Mouse (Mus musculus): ENCODE measurements around the gene Glce. TPM values are rescaled to one million over a fixed set of nuclear protein-coding genes. Genes with fewer than 3 reads are reported as not detected.

The Glce gene
- polyA plus RNA-seq, 1 experiment from 2014 or later: 16.0 TPM

DNA sequence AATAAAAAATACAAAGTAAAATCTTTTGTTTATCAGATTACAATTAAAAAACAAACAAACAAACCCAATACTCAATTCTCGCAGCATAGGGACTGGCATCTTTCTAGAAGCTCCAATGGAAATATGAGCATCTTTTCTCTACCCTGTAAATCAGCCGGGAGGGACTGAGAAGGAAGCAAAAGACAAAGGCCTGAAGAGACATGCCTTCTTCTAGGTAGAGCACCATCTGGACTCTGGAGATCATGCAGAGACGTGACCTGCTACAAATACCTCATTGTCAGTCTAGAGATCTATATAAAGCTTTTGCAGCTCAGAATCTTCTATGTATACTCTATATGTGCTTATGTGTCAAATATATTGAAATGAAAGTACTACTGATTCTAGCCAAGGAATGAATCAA lies 6.6 kb downstream of the Glce start:
- ATAC-seq: no peak
- Histone ChIP-seq H3K9ac (ENCODE audit: low read length) (no peak overlapping the region), H3K4me2 (ENCODE audit: low read length) (no peak overlapping the region), H3K36me3 (ENCODE audit: control insufficient read depth, insufficient read depth, low read length) (no peaks in the 10 kb centered on the region), H3K4me1 (ENCODE audit: control insufficient read depth, insufficient read depth, low read length) (peaks cover 4% of the 10 kb centered on the region), H3K4me3 (ENCODE audit: low read depth, low read length) (no peak overlapping the region), H3K27ac (ENCODE audit: low read depth, low read length) (no peak overlapping the region), H3K9me3 (replicated peaks; ENCODE audit: control insufficient read depth, low read length) (no peaks in the 10 kb centered on the region), H3K27me3 (replicated peaks; ENCODE audit: control insufficient read depth, insufficient read depth, low read length) (no peaks in the 10 kb centered on the region)
- 90% methylated on average over 3 of the region's 3 CpGs for WGBS
- DNase-seq (ENCODE audit: low spot score): no peak

DNA sequence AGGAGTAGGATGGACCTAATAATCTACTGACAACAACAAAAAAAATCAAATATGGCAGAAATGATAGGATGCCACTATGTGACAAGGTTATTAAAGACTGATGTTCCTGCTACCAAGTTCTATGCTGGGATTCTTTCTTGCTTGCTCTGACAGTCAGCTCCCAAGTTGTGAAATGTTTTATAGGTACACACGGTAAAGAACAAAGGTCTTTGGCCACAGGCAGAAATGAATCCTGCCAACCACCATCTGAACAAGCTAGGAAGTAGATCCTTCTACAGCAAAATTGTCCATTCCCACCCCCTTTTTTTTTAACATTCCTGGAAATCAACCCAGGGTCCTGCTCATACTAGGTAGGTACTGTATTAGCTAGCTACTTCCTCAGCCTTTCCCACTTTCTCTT lies 25.9 kb downstream of the Glce start:
- Histone ChIP-seq H3K36me3 (ENCODE audit: control insufficient read depth, insufficient read depth, low read length) (no peaks in the 10 kb centered on the region), H3K4me1 (ENCODE audit: control insufficient read depth, insufficient read depth, low read length) (0 out of 2 replicates have a peak, but pooled peaks cover 2% of the 10 kb centered on the region), H3K27me3 (replicated peaks; ENCODE audit: control insufficient read depth, insufficient read depth, low read length) (no peaks in the 10 kb centered on the region), H3K9me3 (replicated peaks; ENCODE audit: control insufficient read depth, low read length) (no peaks in the 10 kb centered on the region), H3K4me3 (ENCODE audit: low read depth, low read length) (no peak overlapping the region), H3K9ac (ENCODE audit: low read length) (no peak overlapping the region), H3K4me2 (ENCODE audit: low read length) (no peak overlapping the region), H3K27ac (ENCODE audit: low read depth, low read length) (no peak overlapping the region)
- DNase-seq (ENCODE audit: low spot score) (no peak), ATAC-seq (no peak)
- 79% methylated on average over 1 of the region's 1 CpGs for WGBS

DNA sequence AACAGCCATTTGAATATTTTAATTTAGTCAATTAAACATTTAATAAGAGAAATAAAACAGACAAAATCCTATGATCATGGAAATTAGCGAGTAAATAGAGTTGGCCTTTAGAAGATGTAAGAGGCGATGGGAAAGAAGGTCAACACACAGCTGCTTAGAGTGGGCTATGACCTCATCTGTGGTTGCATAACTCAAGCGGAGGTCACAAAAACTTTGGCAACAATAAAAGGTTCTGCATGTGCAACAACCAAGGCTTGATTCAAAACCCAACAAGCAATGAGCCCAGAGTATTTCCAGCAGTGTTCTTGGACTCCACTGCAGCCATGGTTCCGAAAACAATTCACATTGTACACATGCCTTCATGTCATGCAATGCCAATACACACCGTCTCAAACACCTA lies 30.9 kb downstream of the Glce start:
- Histone ChIP-seq H3K36me3 (ENCODE audit: control insufficient read depth, insufficient read depth, low read length) (no peaks in the 10 kb centered on the region), H3K9ac (ENCODE audit: low read length) (no peak overlapping the region), H3K27me3 (replicated peaks; ENCODE audit: control insufficient read depth, insufficient read depth, low read length) (no peaks in the 10 kb centered on the region), H3K27ac (ENCODE audit: low read depth, low read length) (no peak overlapping the region), H3K9me3 (replicated peaks; ENCODE audit: control insufficient read depth, low read length) (no peaks in the 10 kb centered on the region), H3K4me3 (ENCODE audit: low read depth, low read length) (no peak overlapping the region), H3K4me2 (ENCODE audit: low read length) (no peak overlapping the region), H3K4me1 (ENCODE audit: control insufficient read depth, insufficient read depth, low read length) (0 out of 2 replicates have a peak, but pooled peaks cover 4% of the 10 kb centered on the region)
- no peak for ATAC-seq
- WGBS: 68% methylated on average over 5 of the region's 5 CpGs
- no peak for DNase-seq (ENCODE audit: low spot score)

DNA sequence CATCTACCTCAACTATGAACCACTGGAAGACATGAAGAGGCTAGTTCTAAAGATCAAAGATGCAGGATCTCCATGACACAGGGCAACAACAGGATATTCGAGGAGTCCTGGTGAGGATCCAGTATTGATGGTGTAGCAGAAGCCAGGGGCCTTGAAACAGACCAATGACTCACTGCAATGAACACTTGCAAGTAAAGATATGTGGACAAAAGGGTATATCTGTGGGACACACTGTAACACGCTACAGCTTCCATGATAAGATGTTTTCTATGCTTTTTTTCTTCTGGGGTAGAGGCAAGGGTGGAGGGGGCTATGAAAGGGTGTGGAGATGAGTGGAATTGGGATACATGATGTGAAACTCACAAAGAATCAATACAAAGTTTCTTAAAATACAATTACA lies 36.9 kb downstream of the Glce start:
- 89% methylated on average over 2 of the region's 2 CpGs for WGBS
- Histone ChIP-seq H3K36me3 (ENCODE audit: control insufficient read depth, insufficient read depth, low read length) (no peaks in the 10 kb centered on the region), H3K4me1 (ENCODE audit: control insufficient read depth, insufficient read depth, low read length) (peaks cover 5% of the 10 kb centered on the region), H3K27ac (ENCODE audit: low read depth, low read length) (no peak overlapping the region), H3K4me3 (ENCODE audit: low read depth, low read length) (no peak overlapping the region), H3K9ac (ENCODE audit: low read length) (no peak overlapping the region), H3K27me3 (replicated peaks; ENCODE audit: control insufficient read depth, insufficient read depth, low read length) (no peaks in the 10 kb centered on the region), H3K4me2 (ENCODE audit: low read length) (no peak overlapping the region), H3K9me3 (replicated peaks; ENCODE audit: control insufficient read depth, low read length) (no peaks in the 10 kb centered on the region)
- no peak for ATAC-seq
- DNase-seq (ENCODE audit: low spot score): no peak

DNA sequence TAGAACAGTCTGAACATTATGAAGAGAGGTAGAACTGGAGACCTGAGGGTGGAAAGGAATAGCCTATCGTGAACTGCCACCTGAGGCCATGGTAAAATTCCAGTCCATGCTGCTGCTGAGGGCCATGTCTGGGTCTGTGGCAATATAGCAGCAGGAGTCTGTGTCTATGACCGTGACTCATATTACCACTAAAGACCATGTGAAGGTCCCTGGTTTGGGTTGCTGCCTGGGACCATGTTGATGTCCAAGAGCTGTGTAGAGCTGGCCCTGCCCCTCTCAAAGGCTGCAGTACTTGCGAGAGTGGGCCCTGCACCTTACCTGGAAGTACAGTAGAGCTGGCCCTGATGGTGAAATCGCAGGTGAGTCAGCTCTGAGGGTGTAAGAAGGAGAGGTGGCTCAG lies 37.6 kb downstream of the Glce start:
- no peak for ATAC-seq
- WGBS: 96% methylated on average over 4 of the region's 4 CpGs

DNA sequence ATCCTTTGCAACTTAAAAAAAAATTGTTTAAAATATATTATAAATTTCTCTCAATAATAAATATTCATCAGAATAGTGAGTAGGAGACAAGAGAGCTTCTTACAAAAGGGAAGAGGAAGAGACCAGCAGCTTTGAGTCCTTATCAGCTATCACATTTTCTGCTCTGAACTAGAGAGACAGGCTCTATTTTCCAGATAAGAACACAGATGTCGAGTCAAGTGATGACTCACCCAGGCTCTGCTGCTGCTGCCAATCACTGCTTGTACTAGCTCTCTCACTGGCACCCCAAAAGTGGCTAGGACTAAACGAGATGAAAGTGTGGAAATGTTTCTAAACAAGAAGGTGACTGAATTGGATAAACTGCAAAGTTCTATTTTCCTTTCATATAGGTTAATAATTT lies 39.5 kb downstream of the Glce start:
- Histone ChIP-seq H3K4me3 (ENCODE audit: low read depth, low read length) (no peak overlapping the region), H3K27ac (ENCODE audit: low read depth, low read length) (no peak overlapping the region), H3K9me3 (replicated peaks; ENCODE audit: control insufficient read depth, low read length) (no peaks in the 10 kb centered on the region), H3K4me1 (ENCODE audit: control insufficient read depth, insufficient read depth, low read length) (peaks cover 9% of the 10 kb centered on the region), H3K27me3 (replicated peaks; ENCODE audit: control insufficient read depth, insufficient read depth, low read length) (no peaks in the 10 kb centered on the region), H3K36me3 (ENCODE audit: control insufficient read depth, insufficient read depth, low read length) (no peaks in the 10 kb centered on the region), H3K9ac (ENCODE audit: low read length) (no peak overlapping the region), H3K4me2 (ENCODE audit: low read length) (no peak overlapping the region)
- ATAC-seq: no peak
- 55% methylated on average over 2 of the region's 2 CpGs for WGBS
- DNase-seq (ENCODE audit: low spot score): no peak

More for the DNA sequence above, 37.6 kb downstream of the Glce start:
- Histone ChIP-seq H3K4me2 (ENCODE audit: low read length) (no peak overlapping the region), H3K36me3 (ENCODE audit: control insufficient read depth, insufficient read depth, low read length) (no peaks in the 10 kb centered on the region), H3K9ac (ENCODE audit: low read length) (no peak overlapping the region), H3K9me3 (replicated peaks; ENCODE audit: control insufficient read depth, low read length) (no peaks in the 10 kb centered on the region), H3K4me3 (ENCODE audit: low read depth, low read length) (no peak overlapping the region), H3K27ac (ENCODE audit: low read depth, low read length) (no peak overlapping the region), H3K4me1 (ENCODE audit: control insufficient read depth, insufficient read depth, low read length) (peaks cover 9% of the 10 kb centered on the region), H3K27me3 (replicated peaks; ENCODE audit: control insufficient read depth, insufficient read depth, low read length) (no peaks in the 10 kb centered on the region)
- no peak for DNase-seq (ENCODE audit: low spot score)

DNA sequence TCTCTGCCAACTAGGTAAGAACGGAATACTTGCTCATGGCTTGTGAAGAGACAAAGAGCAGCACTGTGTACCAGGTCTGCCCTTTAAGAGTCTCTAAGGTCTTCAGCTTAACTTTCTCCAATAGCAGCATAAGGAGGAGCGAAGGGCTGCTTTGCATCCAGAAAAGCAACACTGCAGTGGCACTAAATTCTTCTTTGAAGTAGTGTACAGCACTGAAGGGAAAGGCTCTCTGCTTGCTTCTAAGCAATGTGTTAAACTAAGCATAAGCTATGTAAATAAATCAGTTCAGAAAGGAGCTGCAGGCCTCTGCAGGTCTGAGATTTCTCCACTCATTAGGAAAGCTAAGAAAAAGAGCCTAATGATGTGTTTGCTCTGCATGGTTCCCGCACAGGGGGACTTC lies 40.9 kb downstream of the Glce start:
- Histone ChIP-seq H3K27me3 (replicated peaks; ENCODE audit: control insufficient read depth, insufficient read depth, low read length) (no peaks in the 10 kb centered on the region), H3K36me3 (ENCODE audit: control insufficient read depth, insufficient read depth, low read length) (no peaks in the 10 kb centered on the region), H3K9ac (ENCODE audit: low read length) (no peak overlapping the region), H3K9me3 (replicated peaks; ENCODE audit: control insufficient read depth, low read length) (no peaks in the 10 kb centered on the region), H3K4me1 (ENCODE audit: control insufficient read depth, insufficient read depth, low read length) (peaks cover 9% of the 10 kb centered on the region), H3K27ac (ENCODE audit: low read depth, low read length) (no peak overlapping the region), H3K4me2 (ENCODE audit: low read length) (no peak overlapping the region), H3K4me3 (ENCODE audit: low read depth, low read length) (no peak overlapping the region)
- WGBS: 11% methylated on average over 3 of the region's 3 CpGs
- ATAC-seq (no peak), DNase-seq (ENCODE audit: low spot score) (peak; percentile 25)

DNA sequence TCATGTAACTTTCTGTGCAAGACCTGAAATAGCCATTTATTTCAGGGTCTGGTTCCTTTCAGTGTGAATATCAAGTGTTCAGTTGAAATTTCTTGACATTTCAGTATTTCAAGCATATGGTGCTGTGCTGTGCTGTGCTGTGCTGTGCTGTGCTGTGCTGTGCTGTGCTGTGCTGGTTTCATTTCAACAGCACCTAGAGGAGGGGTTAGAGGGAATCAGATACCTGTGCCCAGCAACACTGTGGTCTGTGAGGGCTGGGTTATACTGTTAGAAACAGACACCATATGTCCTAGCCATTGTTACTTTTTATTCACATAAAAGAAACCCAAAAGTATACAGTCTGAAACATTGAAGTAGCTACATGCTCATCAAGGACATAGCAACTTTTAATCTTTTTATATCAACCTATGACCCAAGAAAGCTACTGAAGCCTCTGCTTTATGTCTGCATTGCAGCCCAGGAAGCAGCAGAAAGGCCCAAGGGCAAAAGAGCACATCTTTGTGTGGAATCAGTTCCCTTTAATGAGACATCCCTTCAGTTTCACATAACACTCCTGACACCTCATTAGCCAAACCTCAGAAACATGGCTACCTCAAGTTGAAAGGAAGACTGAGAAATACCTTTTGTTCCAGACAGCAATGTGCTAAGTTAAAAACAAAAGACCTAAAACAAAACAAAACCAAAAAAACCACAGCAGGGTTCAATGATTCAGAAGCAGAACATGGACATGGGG lies 42.3 kb downstream of the Glce start:
- Histone ChIP-seq H3K9ac (ENCODE audit: low read length) (no peak overlapping the region), H3K27me3 (replicated peaks; ENCODE audit: control insufficient read depth, insufficient read depth, low read length) (no peaks in the 10 kb centered on the region), H3K4me2 (ENCODE audit: low read length) (no peak overlapping the region), H3K4me1 (ENCODE audit: control insufficient read depth, insufficient read depth, low read length) (peaks cover 9% of the 10 kb centered on the region), H3K4me3 (ENCODE audit: low read depth, low read length) (no peak overlapping the region), H3K36me3 (ENCODE audit: control insufficient read depth, insufficient read depth, low read length) (no peaks in the 10 kb centered on the region), H3K9me3 (replicated peaks; ENCODE audit: control insufficient read depth, low read length) (no peaks in the 10 kb centered on the region), H3K27ac (ENCODE audit: low read depth, low read length) (no peak overlapping the region)
- ATAC-seq: no peak
- peak; percentile 26 for DNase-seq (ENCODE audit: low spot score)

DNA sequence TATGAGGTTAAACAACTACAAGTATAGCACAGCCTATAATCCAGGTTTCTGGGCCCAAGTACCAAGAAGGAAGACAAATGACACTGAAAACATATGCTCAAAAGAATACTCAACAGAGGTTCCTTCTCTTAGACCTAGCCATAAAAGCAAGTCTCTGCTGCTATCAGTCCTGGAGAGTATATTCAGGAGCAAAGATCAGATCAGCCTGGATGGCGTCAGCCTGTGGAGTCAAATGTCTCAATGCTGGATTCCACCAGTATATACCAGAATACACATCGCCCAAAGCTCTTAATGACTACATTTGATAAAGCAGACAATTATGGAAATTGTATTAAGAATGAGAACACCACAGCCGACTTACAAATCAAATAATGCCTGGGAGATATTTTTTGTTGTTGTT lies 60.2 kb downstream of the Glce start:
- ATAC-seq (no peak), DNase-seq (ENCODE audit: low spot score) (no peak)
- no peaks in the 10 kb centered on the region for H3K4me1 ChIP-seq (ENCODE audit: control insufficient read depth, insufficient read depth, low read length)
- H3K27me3 ChIP-seq (replicated peaks; ENCODE audit: control insufficient read depth, insufficient read depth, low read length): no peaks in the 10 kb centered on the region
- no peaks in the 10 kb centered on the region for H3K36me3 ChIP-seq (ENCODE audit: control insufficient read depth, insufficient read depth, low read length)
- no peaks in the 10 kb centered on the region for H3K9me3 ChIP-seq (replicated peaks; ENCODE audit: control insufficient read depth, low read length)
- no peak overlapping the region for H3K9ac ChIP-seq (ENCODE audit: low read length)
- no peak overlapping the region for H3K4me3 ChIP-seq (ENCODE audit: low read depth, low read length)
- no peak overlapping the region for H3K4me2 ChIP-seq (ENCODE audit: low read length)
- no peak overlapping the region for H3K27ac ChIP-seq (ENCODE audit: low read depth, low read length)
- WGBS: 94% methylated on average over 3 of the region's 3 CpGs

All from forebrain, embryonic 14.5 days (tissue).